Mouse (Mus musculus) liver, embryonic 18 days (tissue): Measurements from ENCODE around the gene Aldh3b2. TPM values are rescaled to one million over a fixed set of nuclear protein-coding genes. Genes with fewer than 3 reads are reported as not detected.

Source experiments
- polyA plus RNA-seq: library from polyadenylated mRNA; depleted of rRNA; stranded (reverse); fragments of >200 nt; gene quantifications from 2 replicates; pipeline ENCODE4 v1.2.3, GENCODE M21; 2012; rRNA removed

The Aldh3b2 gene
- polyA plus RNA-seq, result 0.11 and 0.17 TPM in 2 replicates

DNA sequence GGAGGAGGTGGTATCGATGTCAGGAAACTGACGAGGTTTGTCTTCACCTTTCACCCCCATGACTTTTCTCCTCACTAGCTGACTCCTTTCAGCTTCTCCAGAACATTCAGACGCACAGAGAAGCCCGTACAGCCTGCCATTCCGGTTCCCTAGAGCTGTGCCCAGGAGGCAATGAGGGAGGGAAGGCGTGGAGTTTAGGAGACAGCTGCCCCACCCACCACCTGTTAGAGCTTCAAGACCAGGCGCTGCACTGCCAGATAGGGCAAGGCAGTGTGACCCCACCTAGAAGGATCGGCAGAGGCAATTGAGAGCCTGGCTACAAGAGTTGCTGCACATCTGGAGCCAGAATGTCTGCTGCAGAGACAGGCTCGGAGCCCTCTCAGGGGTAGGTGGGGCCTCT, at the start of gene Aldh3b2:
Gene Aldh3b2, plus strand, starts transcription at position 100 of the 400 bp plus-strand sequence.

GRCm38 (mm10) chr19:3929211-3929941, 42.8 kb upstream of the Aldh3b2 start, which contains the start of gene Aldh3b1:
TSS of gene Aldh3b1 (minus strand) at chr19:3929808.

DNA sequence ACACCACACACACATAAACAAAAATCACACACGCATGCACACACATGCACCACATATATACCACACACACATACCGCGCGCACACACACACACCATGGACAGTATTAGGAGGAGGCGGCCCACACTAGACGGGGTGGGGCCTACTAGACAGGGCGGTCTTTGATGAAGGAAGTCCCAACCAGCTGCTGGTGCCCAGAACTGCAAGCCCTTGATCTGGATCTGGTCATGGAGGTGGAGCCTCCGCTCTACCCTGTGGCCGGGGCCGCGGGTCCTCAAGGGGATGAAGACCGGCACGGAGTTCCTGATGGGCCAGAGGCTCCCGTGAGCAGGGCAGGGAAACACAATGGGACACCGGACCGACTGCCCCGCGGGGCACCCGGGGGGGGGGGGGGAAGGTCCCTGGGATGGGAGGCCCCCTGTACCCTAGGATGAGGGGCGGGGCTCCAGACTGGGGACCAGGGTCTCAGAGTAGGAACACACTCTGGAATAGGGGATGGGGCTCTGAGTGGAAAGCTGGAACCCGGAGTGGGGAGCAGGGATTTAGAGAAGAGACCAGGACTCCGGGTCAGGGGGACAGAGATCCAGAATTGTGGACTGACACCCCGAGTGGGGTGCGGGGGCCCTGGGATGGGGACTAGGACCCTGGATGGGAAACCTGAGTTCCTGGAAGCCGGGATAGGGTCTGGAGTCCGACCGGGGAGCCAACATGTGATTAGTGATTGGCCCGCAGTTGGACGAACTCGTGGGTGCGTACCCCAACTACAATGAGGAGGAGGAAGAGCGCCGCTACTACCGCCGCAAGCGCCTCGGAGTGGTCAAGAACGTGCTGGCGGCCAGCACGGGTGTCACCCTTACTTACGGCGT, 36.9 kb upstream of the Aldh3b2 start, which contains the start of gene Unc93b1:
Gene Unc93b1, plus strand, starts transcription at position 155 of the 864 bp plus-strand sequence.

GRCm38 (mm10) chr19:3958470-3958869, 13.7 kb upstream of the Aldh3b2 start, which contains the start of gene Aldh3b3:
TSS of gene Aldh3b3 (plus strand) at chr19:3958645.

GRCm38 (mm10) chr19:3986334-3986733, 14.2 kb downstream of the Aldh3b2 start, which contains the start of gene Acy3:
TSS of gene Acy3 (plus strand) at chr19:3986570.

GRCm38 (mm10) chr19:3992416-3992815, 20.3 kb downstream of the Aldh3b2 start, which contains the start of gene Tbx10:
TSS of gene Tbx10 (plus strand) at chr19:3992752.

DNA sequence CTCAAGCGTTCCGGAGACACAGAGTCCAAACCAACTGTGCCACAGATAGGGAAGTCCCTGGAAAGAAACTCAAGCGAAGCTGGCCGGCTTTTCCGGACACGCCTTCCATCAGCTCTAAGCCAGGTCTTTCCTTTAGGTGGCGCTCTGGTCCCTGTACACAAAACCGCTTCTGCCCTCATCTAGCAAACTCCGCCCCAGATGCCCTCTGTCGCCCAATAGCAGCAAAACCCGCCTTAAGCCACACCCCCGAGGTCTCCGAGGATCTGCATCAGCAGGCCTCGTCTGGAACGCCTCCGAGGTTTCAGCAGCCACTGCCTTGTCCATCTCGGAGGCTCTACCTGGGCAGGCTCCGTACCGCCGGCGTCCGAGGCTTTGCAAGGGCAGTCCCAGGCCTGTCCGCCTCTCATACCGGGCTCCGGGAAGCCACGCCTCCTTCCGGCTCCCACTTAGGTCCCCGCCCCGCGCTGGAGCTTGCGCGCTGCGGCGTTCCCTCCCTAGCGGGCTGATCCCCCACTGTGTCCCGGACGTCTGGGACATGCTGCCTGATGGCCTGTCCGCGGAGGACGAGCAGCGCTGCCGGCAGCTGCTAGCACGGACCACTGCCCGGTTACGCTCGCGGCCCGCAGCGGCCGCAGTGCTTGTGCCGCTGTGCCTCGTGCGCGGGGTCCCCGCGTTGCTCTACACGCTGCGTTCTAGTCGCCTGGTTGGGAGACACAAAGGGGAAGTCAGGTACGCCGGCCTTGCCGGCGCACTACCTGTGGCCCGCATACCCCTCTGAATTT, 28.2 kb downstream of the Aldh3b2 start, which contains the start of the genes Nudt8 and Gm49405:
Gene Nudt8, plus strand, starts transcription at position 462 of the 782 bp plus-strand sequence.
Gene Gm49405, plus strand, starts transcription at position 508 of the 782 bp plus-strand sequence.

GRCm38 (mm10) chr19:4003112-4003511, 31.0 kb downstream of the Aldh3b2 start, which contains the start of gene Doc2g:
TSS of gene Doc2g (plus strand) at chr19:4003313.

GRCm38 (mm10) chr19:4012432-4013022, 40.4 kb downstream of the Aldh3b2 start, which contains the start of gene Ndufv1:
TSS of gene Ndufv1 (minus strand) at chr19:4012806.

Other genes starting within 250 kb of the Aldh3b2 start
- 7.2 and 7.8 TPM in 2 replicates for gene Kmt5b, start 204.9 kb upstream of the Aldh3b2 start, polyA plus RNA-seq
- gene Chka, start 120.6 kb upstream of the Aldh3b2 start, polyA plus RNA-seq, result 36.1 and 46.3 TPM in 2 replicates
- 87.5 and 103 TPM in 2 replicates for gene Tcirg1, start 65.2 kb upstream of the Aldh3b2 start, polyA plus RNA-seq
- gene Ndufs8, start 59.6 kb upstream of the Aldh3b2 start, polyA plus RNA-seq, result 113 and 118 TPM in 2 replicates
- gene Aldh3b1, start 42.5 kb upstream of the Aldh3b2 start, polyA plus RNA-seq, result 9.4 and 9.6 TPM in 2 replicates
- 56.6 and 56.7 TPM in 2 replicates for gene Unc93b1, start 37.1 kb upstream of the Aldh3b2 start, polyA plus RNA-seq
- 0.14 and 0.28 TPM in 2 replicates for gene Aldh3b3, start 13.7 kb upstream of the Aldh3b2 start, polyA plus RNA-seq
- gene Acy3, start 14.2 kb downstream of the Aldh3b2 start, polyA plus RNA-seq, result 11.6 and 14.0 TPM in 2 replicates
- not detected in 2 replicates for gene Tbx10, start 20.4 kb downstream of the Aldh3b2 start, polyA plus RNA-seq
- 2.2 and 2.5 TPM in 2 replicates for gene Nudt8, start 28.3 kb downstream of the Aldh3b2 start, polyA plus RNA-seq
- 0.61 and 0.75 TPM in 2 replicates for gene Gm49405, start 28.3 kb downstream of the Aldh3b2 start, polyA plus RNA-seq
- gene Doc2g, start 31.0 kb downstream of the Aldh3b2 start, polyA plus RNA-seq, result 1.7 and 2.2 TPM in 2 replicates
- gene Ndufv1, start 40.5 kb downstream of the Aldh3b2 start, polyA plus RNA-seq, result 80.0 and 84.9 TPM in 2 replicates
- 320 and 356 TPM in 2 replicates for gene Gstp1, start 65.7 kb downstream of the Aldh3b2 start, polyA plus RNA-seq
- 5.6 and 7.9 TPM in 2 replicates for gene Gstp2, start 73.7 kb downstream of the Aldh3b2 start, polyA plus RNA-seq
- 225 and 276 TPM in 2 replicates for gene Gstp3, start 87.2 kb downstream of the Aldh3b2 start, polyA plus RNA-seq
- 0.32 and 0.84 TPM in 2 replicates for gene Cabp2, start 109.2 kb downstream of the Aldh3b2 start, polyA plus RNA-seq
- 72.2 and 73.8 TPM in 2 replicates for gene Cdk2ap2, start 124.9 kb downstream of the Aldh3b2 start, polyA plus RNA-seq
- 13.3 and 16.3 TPM in 2 replicates for gene Pitpnm1, start 127.7 kb downstream of the Aldh3b2 start, polyA plus RNA-seq
- gene Aip, start 153.5 kb downstream of the Aldh3b2 start, polyA plus RNA-seq, result 35.5 and 43.9 TPM in 2 replicates
- gene Gpr152, start 167.5 kb downstream of the Aldh3b2 start, polyA plus RNA-seq, result not detected in 2 replicates
- gene Cabp4, start 171.7 kb downstream of the Aldh3b2 start, polyA plus RNA-seq, result 0.22 and 0.31 TPM in 2 replicates
- gene Coro1b, start 176.3 kb downstream of the Aldh3b2 start, polyA plus RNA-seq, result 80.4 and 82.0 TPM in 2 replicates
- 21.9 and 27.1 TPM in 2 replicates for gene Ptprcap, start 181.3 kb downstream of the Aldh3b2 start, polyA plus RNA-seq
- 14.6 and 16.1 TPM in 2 replicates for gene Rps6kb2, start 191.0 kb downstream of the Aldh3b2 start, polyA plus RNA-seq
- gene Carns1, start 203.2 kb downstream of the Aldh3b2 start, polyA plus RNA-seq, result 2.3 and 2.4 TPM in 2 replicates
- gene Tbc1d10c, start 219.0 kb downstream of the Aldh3b2 start, polyA plus RNA-seq, result 9.0 and 11.5 TPM in 2 replicates
- gene Ppp1ca, start 219.7 kb downstream of the Aldh3b2 start, polyA plus RNA-seq, result 176 and 177 TPM in 2 replicates
- 13.6 and 14.5 TPM in 2 replicates for gene Rad9a, start 229.3 kb downstream of the Aldh3b2 start, polyA plus RNA-seq
- 2.0 and 2.2 TPM in 2 replicates for gene Clcf1, start 241.9 kb downstream of the Aldh3b2 start, polyA plus RNA-seq
- gene AC109138.7, start 242.0 kb downstream of the Aldh3b2 start, polyA plus RNA-seq, result not detected in 2 replicates